Mouse (Mus musculus) sigmoid colon, adult 10 weeks (tissue): Measurements from ENCODE around the gene Gm5416. TPM values are rescaled to one million over a fixed set of nuclear protein-coding genes. Genes with fewer than 3 reads are reported as not detected.

Experiments
- polyA plus RNA-seq: library from polyadenylated mRNA; stranded (reverse); fragments of 350-450 nt; fragmentation: Illumina TruSeq; extraction: RNeasy Lipid Tissue Mini Kit (QIAGEN cat#74804); gene quantifications from one replicate; pipeline ENCODE4 v1.2.3, GENCODE M21; 2014; ENCODE audit warnings: low read depth, low replicate concordance

Gene Gm5416
- not detected for polyA plus RNA-seq

GRCm38 (mm10) chr16:36209967-36210453 is at the start of gene Gm5416:
Gene Gm5416 (plus strand): TSS chr16:36210403.

GRCm38 (mm10) chr16:36183912-36184311 is 26.3 kb upstream of the Gm5416 start, which contains the start of gene Gm5483:
Gene Gm5483 (plus strand): TSS chr16:36184212.

GRCm38 (mm10) chr16:36221168-36221567 is 11.0 kb downstream of the Gm5416 start, which contains the start of gene 2010005H15Rik:
Gene 2010005H15Rik (plus strand): TSS chr16:36221468.

Other genes with a start within 250 kb of the Gm5416 start
- gene Kpna1, start 231.7 kb upstream of the Gm5416 start, polyA plus RNA-seq = 94.7 TPM
- 9.1 TPM for gene Wdr5b, start 169.2 kb upstream of the Gm5416 start, polyA plus RNA-seq
- 166 TPM for gene Fam162a, start 138.8 kb upstream of the Gm5416 start, polyA plus RNA-seq
- 158 TPM for gene Ccdc58, start 138.7 kb upstream of the Gm5416 start, polyA plus RNA-seq
- 7.3 TPM for gene Csta1, start 79.2 kb upstream of the Gm5416 start, polyA plus RNA-seq
- not detected for gene Stfa2l1, start 53.6 kb upstream of the Gm5416 start, polyA plus RNA-seq
- gene Gm5483, start 26.2 kb upstream of the Gm5416 start, polyA plus RNA-seq = not detected
- gene 2010005H15Rik, start 11.1 kb downstream of the Gm5416 start, polyA plus RNA-seq = 8.7 TPM
- not detected for gene Stfa1, start 66.5 kb downstream of the Gm5416 start, polyA plus RNA-seq
- gene BC117090, start 123.9 kb downstream of the Gm5416 start, polyA plus RNA-seq = not detected
- not detected for gene BC100530, start 157.3 kb downstream of the Gm5416 start, polyA plus RNA-seq
- not detected for gene Stfa2, start 198.1 kb downstream of the Gm5416 start, polyA plus RNA-seq
- gene Stfa3, start 245.0 kb downstream of the Gm5416 start, polyA plus RNA-seq = not detected